Mouse (Mus musculus) adrenal gland (tissue): ENCODE measurements around the gene Itga6.

ENCODE experiments used
- intact Hi-C: fragments of 180-260 bp; cut with DNase I; formaldehyde crosslinking; loops from one replicate; pipeline ENCODE4 v1.15.1; 2025

Itga6 gene

DNA sequence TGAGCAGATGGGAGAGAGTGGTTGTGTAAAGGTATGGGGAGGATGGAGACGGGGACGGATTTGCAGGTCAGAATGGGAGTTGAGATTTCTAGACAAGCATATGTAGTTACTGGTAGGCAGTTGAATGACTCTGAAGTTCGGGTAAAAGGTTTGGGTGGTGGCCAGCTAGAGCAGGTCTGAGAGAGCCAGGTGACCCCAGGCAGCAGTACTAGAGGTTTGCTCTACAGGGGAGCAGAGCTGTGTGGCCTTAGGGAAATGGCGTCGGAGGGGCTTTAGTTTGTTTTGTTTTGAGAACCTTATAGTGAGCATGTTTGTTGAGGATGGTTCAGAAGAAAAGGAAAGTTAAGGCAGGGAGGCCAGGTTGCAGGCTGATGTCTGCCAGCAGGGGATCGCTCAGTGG, 51.4 kb downstream of the Itga6 start:
- intact Hi-C loops, result no loop called here

- intact Hi-C loops, result no loop called here
Measured at GRCm38 (mm10) chr2:71800798-71801197, 55.4 kb downstream of the Itga6 start.

GRCm38 (mm10) chr2:71801691-71802090, 56.3 kb downstream of the Itga6 start:
- intact Hi-C loops, result no loop called here

GRCm38 (mm10) chr2:71802131-71802530, 56.7 kb downstream of the Itga6 start:
- intact Hi-C loops, result no loop called here

GRCm38 (mm10) chr2:71805120-71805519, 59.7 kb downstream of the Itga6 start:
- intact Hi-C loops, result no loop called here

GRCm38 (mm10) chr2:71805611-71806567, 60.5 kb downstream of the Itga6 start:
- intact Hi-C loops, result no loop called here

DNA sequence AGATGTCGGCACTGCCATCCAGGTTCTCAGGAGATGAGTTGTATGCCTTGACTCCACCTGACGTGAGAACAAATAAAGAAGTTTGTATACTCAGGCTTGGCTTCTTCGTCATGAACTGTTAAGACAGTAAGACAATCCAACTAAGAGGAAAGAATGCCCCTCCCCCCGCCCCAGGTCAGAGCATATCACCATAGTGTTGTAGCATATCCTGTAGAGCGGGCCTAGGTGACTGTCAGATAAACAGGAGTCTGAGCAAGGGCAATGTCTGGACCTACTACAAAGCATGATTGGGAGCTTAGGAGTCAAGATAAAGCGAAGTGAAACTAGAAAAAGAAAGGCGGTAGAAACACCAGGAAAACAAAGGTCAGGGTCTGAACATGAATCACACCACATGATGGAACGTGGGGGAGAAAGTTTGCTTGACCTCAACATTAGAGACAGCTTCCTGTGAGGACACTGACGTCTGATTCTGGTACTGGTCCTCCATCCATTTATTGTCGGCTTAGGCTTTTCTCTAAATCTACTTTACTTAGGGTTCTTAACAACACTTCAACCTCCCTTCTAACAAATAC, 64.0 kb downstream of the Itga6 start:
- intact Hi-C loops, result no loop called here

- intact Hi-C loops, result no loop called here
Measured at GRCm38 (mm10) chr2:71810010-71810409, 64.6 kb downstream of the Itga6 start.

DNA sequence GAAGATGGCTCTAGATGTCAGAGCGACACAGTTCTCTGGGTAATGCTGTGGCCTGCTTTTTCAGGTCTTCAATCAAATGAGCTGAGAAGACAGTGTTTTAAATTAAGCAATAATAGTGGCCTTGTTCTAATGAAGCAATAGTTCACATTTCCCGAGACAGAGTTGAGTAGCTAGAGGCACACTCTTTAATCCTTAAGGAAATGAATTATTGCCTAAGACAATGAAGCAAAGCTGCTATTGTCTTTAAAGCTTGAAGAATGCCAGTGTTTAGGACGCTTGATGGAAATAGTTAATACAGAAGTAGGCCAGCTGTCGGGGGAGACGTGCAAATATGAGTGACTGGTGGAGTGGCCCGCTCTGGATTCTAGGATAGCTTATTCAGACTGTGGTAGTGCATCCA, 65.5 kb downstream of the Itga6 start:
- intact Hi-C loops, result no loop called here

DNA sequence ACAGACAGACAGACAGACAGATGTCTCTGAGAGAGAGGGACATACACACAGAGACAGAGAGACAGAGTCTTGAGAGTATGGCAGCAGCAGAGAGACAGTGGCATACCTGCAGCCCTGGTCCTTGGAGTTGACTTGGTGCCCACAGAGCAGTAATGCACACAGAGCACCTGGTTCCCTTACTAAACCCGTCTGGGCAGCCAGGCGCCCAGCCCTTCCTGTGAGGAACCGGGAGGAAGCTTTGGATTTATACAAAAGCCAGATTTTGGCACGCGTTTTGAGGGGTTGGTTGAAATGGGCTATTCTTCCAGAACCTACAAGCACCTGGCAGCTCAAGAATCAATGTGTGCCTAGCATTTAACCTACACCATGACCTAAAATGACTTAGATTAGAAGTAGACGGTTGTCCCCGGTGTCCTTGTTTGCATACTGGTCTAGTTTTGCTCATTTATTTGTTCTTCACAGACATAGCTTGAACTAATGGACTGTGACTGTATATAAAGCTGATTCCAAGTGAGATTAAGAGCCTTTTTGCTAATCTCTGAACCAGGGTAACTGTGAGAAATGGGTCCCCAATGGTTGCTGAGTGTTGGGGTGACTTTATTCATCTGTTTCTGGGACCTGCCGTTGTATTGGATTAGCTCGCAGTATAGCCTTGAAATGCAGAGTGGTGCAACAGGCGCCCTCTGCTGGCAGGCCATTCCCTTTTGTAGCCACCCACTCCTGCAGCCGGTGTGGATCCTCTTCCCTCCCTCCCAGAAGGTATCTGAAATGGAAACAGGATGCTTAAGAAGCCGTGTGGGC, 67.0 kb downstream of the Itga6 start:
- intact Hi-C loops, result no loop called here

DNA sequence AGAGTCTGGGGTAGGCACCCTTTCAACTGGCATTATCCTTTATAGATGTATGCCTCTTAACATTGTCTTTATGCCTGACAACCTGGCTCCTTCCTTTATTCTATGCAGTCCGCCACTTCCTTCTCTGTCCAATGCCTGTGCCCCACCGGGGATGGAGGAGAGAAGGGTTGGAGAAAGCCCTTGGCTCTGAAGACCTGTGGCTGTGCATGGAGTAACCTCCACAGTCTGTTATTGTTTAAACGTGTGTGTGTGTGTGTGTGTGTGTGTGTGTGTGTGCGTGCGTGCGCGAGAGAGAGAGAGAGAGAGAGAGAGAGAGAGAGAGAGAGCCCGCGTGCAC, 67.6 kb downstream of the Itga6 start:
- intact Hi-C loops, result no loop called here

DNA sequence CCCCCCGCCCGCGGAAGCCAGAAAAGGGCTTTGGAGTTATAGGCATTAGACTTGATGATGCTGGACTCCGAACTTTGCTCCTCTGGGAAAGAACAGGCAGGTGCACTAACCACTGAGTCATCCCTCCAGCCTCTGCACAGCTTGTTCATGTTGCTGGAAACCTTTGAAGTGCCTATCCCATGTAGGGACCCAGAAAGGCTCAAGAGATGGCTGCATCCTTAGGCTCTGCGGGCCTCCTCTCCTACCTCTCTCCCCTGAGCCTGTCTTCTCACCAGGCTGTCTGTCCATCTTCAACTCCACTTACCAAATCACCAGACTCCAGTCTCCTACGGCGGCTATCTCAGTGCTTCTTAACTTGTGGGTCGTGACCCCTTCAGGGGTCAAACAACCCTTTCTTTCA, 68.0 kb downstream of the Itga6 start:
- intact Hi-C loops, result no loop called here

DNA sequence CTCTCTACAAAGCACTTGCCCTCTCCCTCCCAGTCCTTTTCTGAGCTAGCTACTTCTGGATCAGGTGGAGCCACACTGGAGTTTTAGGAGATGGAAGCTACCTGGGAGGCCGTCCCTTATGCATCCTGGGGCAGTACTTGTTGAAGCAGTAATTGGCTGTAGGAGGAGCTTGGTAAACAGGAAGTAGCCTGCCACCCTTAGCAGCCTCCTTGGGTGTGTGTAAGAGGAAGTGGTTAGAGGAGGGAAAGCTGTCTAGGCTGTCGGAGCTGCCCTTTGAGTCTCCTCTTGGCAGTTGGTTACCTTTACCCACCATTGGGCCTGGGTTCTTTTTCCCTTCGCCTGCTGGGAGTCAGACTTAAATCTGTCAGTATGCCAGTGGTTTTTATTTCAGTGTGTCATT, 68.6 kb downstream of the Itga6 start:
- intact Hi-C loops, result loop anchor here (2.0 kb wide), 1 partner anchor 215 kb away; no protein-coding TSS in a partner anchor

- intact Hi-C loops, result loop anchor here (2.0 kb wide), 1 partner anchor 216 kb away; no protein-coding TSS in a partner anchor
Measured at GRCm38 (mm10) chr2:71815279-71815678, 69.9 kb downstream of the Itga6 start.

GRCm38 (mm10) chr2:71816391-71817041, 71.1 kb downstream of the Itga6 start:
- intact Hi-C loops, result no loop called here

- intact Hi-C loops, result no loop called here
Measured at GRCm38 (mm10) chr2:71824146-71824545, 78.7 kb downstream of the Itga6 start.

DNA sequence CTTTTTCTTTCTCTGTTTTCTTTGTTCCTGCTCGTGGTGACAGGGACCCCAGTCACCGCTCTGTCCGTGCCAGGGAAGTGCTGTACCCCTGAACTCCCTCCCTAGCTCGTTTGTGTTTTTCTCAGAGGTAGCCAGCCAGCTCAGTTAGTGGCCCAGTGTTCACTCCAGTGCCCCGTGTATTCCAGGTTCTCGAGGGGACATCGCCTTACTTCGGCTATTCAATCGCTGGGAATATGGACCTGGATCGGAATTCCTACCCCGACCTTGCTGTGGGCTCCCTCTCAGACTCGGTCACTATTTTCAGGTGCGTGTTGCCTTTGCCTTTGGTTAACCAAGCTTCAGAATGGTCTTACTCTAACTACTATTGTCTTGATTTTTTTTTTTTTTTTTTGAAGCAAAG, 82.3 kb downstream of the Itga6 start:
- intact Hi-C loops, result no loop called here

GRCm38 (mm10) chr2:71828928-71829327, 83.5 kb downstream of the Itga6 start:
- intact Hi-C loops, result no loop called here

GRCm38 (mm10) chr2:71833626-71834025, 88.2 kb downstream of the Itga6 start:
- intact Hi-C loops, result no loop called here

DNA sequence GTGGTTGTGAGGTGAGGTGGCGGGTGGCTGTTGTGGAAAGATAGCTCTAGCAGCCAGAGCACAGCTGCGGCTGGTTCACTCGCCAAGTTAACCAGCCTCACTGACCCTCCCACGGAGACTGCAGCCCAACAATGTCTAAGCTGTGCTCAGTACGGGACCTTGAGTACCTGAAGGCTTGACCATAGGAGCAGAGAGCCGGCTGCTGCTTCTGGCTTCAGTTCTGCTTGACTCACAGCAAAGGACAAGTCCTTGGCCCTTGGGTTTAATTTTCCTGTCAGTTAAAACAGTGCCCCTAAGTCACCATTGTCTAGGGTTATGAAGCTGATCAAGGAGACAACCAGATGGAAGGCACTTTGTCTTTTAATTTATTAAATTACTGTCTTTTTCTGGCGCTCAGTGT, 89.0 kb downstream of the Itga6 start:
- intact Hi-C loops, result no loop called here

DNA sequence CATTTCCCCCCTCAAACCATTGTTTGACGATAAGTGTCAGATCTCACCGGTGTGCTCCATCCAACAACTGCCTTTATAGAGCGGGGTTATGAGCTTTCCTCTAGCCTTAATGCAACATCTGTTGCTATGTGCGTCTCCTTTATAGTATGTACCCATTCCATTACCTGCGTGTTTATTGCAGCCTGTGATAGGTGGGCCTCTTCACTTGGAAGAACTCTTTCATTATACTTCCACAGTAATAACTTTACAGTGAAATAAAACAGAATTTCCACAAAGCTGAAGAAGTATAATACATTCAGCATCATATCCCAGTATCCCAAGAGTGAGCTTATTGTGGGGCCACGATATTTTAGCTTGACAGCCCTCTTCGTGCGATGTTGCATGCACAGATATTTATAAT, 90.1 kb downstream of the Itga6 start:
- intact Hi-C loops, result no loop called here
